Mouse (Mus musculus) bone marrow, adult 2 months (tissue): ENCODE data around the gene Psmb3. TPM values are rescaled to one million over a fixed set of nuclear protein-coding genes. Genes with fewer than 3 reads are reported as not detected.
A peak's percentile ranks its signal among the peaks of the same experiment; 100 is the strongest.

Experiments
- H3K27ac ChIP-seq: fragments of 200-500 bp; 2 replicates; pipeline ENCODE4 v1.5.1; 2012; ENCODE audit warnings: low read depth, mild to moderate bottlenecking, control low read depth, inconsistent platforms, low read length; ENCODE audit not compliant: control insufficient read depth, poor library complexity, insufficient read depth
- H3K4me1 ChIP-seq: fragments of 200-500 bp; 2 replicates; pipeline ENCODE4 v1.6.1; 2011; ENCODE audit warnings: low read length; ENCODE audit not compliant: control insufficient read depth, insufficient read depth
- H3K4me3 ChIP-seq: fragments of 200-500 bp; replicated peaks from 2 replicates; pipeline ENCODE3; 2011; ENCODE audit warnings: mild to moderate bottlenecking, low read depth, low read length, control low read depth; ENCODE audit not compliant: control insufficient read depth
- CTCF ChIP-seq: fragments of 200-500 bp; IDR thresholded peaks from 2 replicates; pipeline ENCODE4 v1.5.1; 2011; ENCODE audit warnings: low read length, control low read depth; ENCODE audit not compliant: control insufficient read depth, insufficient read depth
- POLR2A ChIP-seq: fragments of 200-500 bp; IDR thresholded peaks from 2 replicates; pipeline ENCODE4 v1.6.1; 2011; ENCODE audit warnings: low read depth, mild to moderate bottlenecking, control low read depth, low read length, borderline replicate concordance; ENCODE audit not compliant: control insufficient read depth
- WGBS: fragments of 180-500 bp; shearing (Covaris S2); methylation state at CpG from one replicate; pipeline ENCODE4 v1.1.7; 2018; 5-methylcytosine and 5-hydroxymethylcytosine counted together
- polyA plus RNA-seq: library from polyadenylated mRNA; stranded (reverse); fragments of >200 nt; gene quantifications from 2 replicates; pipeline ENCODE4 v1.2.4, GENCODE M21; 2011; ENCODE audit warnings: low replicate concordance; ENCODE audit not compliant: missing spikeins, insufficient read depth, insufficient read length

Gene Psmb3
- polyA plus RNA-seq, 1 experiment, result 152 TPM

GRCm38 (mm10) chr11:97713896-97714295 is 10.7 kb downstream of the Psmb3 start:
- TF ChIP-seq CTCF (no peak), POLR2A (no peak)
- WGBS, result 86% methylated on average over 8 of the region's 8 CpGs
- Histone ChIP-seq H3K4me3 (no peak overlapping the region), H3K27ac (no peak overlapping the region), H3K4me1 (peaks cover 3% of the 10 kb centered on the region; the same call in 1 of the 2 replicates)

- TF ChIP-seq CTCF (no peak), POLR2A (no peak)
- Histone ChIP-seq H3K27ac (no peak overlapping the region), H3K4me3 (no peak overlapping the region), H3K4me1 (peaks cover 3% of the 10 kb centered on the region; the same call in 1 of the 2 replicates)
- 91% methylated on average over 3 of the region's 3 CpGs for WGBS
These were observed 11.2 kb downstream of the Psmb3 start for GRCm38 (mm10) chr11:97714356-97714755.

- H3K27ac ChIP-seq, result peak overlapping the region; percentile 17; the same call in 1 of the 2 replicates
- TF ChIP-seq CTCF, result no peak
- TF ChIP-seq POLR2A, result no peak
- no peak overlapping the region for H3K4me3 ChIP-seq
- peaks cover 3% of the 10 kb centered on the region; the same call in 1 of the 2 replicates for H3K4me1 ChIP-seq
- WGBS, result 55% methylated on average over 14 of the region's 14 CpGs
These were observed 11.9 kb downstream of the Psmb3 start for GRCm38 (mm10) chr11:97714784-97715760.

GRCm38 (mm10) chr11:97716021-97716420 is 12.8 kb downstream of the Psmb3 start:
- H3K27ac ChIP-seq, result no peak overlapping the region
- no peak overlapping the region for H3K4me3 ChIP-seq
- TF ChIP-seq POLR2A, result no peak
- no peak for TF ChIP-seq CTCF
- peaks cover 3% of the 10 kb centered on the region; the same call in 1 of the 2 replicates for H3K4me1 ChIP-seq
- 81% methylated on average over 8 of the region's 8 CpGs for WGBS

- Histone ChIP-seq H3K4me3 (peak overlapping the region; percentile 18), H3K27ac (peak overlapping the region; percentile 87), H3K4me1 (peaks cover 5% of the 10 kb centered on the region; the same call in 1 of the 2 replicates)
- TF ChIP-seq POLR2A (no peak), CTCF (no peak)
- WGBS, result 68% methylated on average over 26 of the region's 26 CpGs
These were observed 14.4 kb downstream of the Psmb3 start for GRCm38 (mm10) chr11:97717369-97718280.

- TF ChIP-seq CTCF (no peak), POLR2A (no peak)
- Histone ChIP-seq H3K4me1 (peaks cover 5% of the 10 kb centered on the region; the same call in 1 of the 2 replicates), H3K27ac (peak overlapping the region; percentile 87), H3K4me3 (peak overlapping the region; percentile 18)
- 8% methylated on average over 15 of the region's 15 CpGs for WGBS
These were observed 15.2 kb downstream of the Psmb3 start for GRCm38 (mm10) chr11:97718281-97718860.

GRCm38 (mm10) chr11:97719041-97719440 is 15.8 kb downstream of the Psmb3 start:
- TF ChIP-seq CTCF (no peak), POLR2A (no peak)

GRCm38 (mm10) chr11:97721338-97721737 is 18.1 kb downstream of the Psmb3 start:
- H3K27ac ChIP-seq, result no peak overlapping the region
- H3K4me1 ChIP-seq, result peaks cover 8% of the 10 kb centered on the region
- TF ChIP-seq POLR2A, result no peak
- no peak for TF ChIP-seq CTCF
- WGBS, result 88% methylated on average over 4 of the region's 4 CpGs
- no peak overlapping the region for H3K4me3 ChIP-seq

More at GRCm38 (mm10) chr11:97719041-97719440, 15.8 kb downstream of the Psmb3 start:
- 68% methylated on average over 4 of the region's 4 CpGs for WGBS
- H3K4me1 ChIP-seq, result peaks cover 10% of the 10 kb centered on the region
- H3K4me3 ChIP-seq, result no peak overlapping the region
- peak overlapping the region; percentile 87 for H3K27ac ChIP-seq
